Mouse (Mus musculus) embryonic facial prominence, embryonic 12.5 days (tissue): Measurements from ENCODE around the gene Mroh7. TPM values are rescaled to one million over a fixed set of nuclear protein-coding genes. Genes with fewer than 3 reads are reported as not detected.
"Not testable (repeated sequence)": the region's sequence is repeated elsewhere in the genome, so short reads cannot be mapped to it uniquely, and the experiment has no call there.

Experiments
- ATAC-seq: fragments of 200-750 bp; cut with Nextera tagmentation; 2 replicates; pipeline ENCODE4 v1.8.0; 2017; ENCODE audit not compliant: insufficient number of reproducible peaks, insufficient read depth, low FRiP score, low TSS enrichment
- H3K27ac ChIP-seq: fragments of 300-500 bp; sonication (generic); 2 replicates; pipeline ENCODE4 v1.5.1; 2016; ENCODE audit warnings: mild to moderate bottlenecking
- H3K27me3 ChIP-seq: fragments of 300-500 bp; sonication (generic); 2 replicates; pipeline ENCODE4 v1.6.1; 2016; ENCODE audit warnings: mild to moderate bottlenecking, moderate library complexity
- H3K36me3 ChIP-seq: fragments of 300-500 bp; sonication (generic); 2 replicates; pipeline ENCODE4 v1.6.1; 2016; ENCODE audit warnings: mild to moderate bottlenecking
- H3K4me1 ChIP-seq: fragments of 300-500 bp; sonication (generic); 2 replicates; pipeline ENCODE4 v1.6.1; 2016
- H3K4me2 ChIP-seq: fragments of 300-500 bp; sonication (generic); replicated peaks from 2 replicates; pipeline ENCODE4 v1.6.1; 2016; ENCODE audit warnings: mild to moderate bottlenecking, moderate library complexity
- H3K4me3 ChIP-seq: fragments of 300-500 bp; sonication (generic); 2 replicates; pipeline ENCODE4 v1.5.1; 2016; ENCODE audit warnings: mild to moderate bottlenecking
- H3K9ac ChIP-seq: fragments of 300-500 bp; sonication (generic); 2 replicates; pipeline ENCODE4 v1.6.1; 2016; ENCODE audit warnings: mild to moderate bottlenecking, moderate library complexity
- H3K9me3 ChIP-seq: fragments of 300-500 bp; sonication (generic); 2 replicates; pipeline ENCODE4 v1.6.1; 2016; ENCODE audit warnings: mild to moderate bottlenecking, moderate library complexity
- WGBS: fragments of 180-500 bp; shearing (Covaris S2); methylation state at CpG from one replicate; pipeline ENCODE4 v1.1.7; 2016; 5-methylcytosine and 5-hydroxymethylcytosine counted together
- polyA plus RNA-seq: library from polyadenylated mRNA; unstranded; fragments of >200 nt; fragmentation: Nextera tagmentation; extraction: Ambion mirVana; gene quantifications from 2 replicates; pipeline ENCODE4 v1.2.1, GENCODE M21; 2016

Mroh7 gene
- polyA plus RNA-seq, 1 experiment from 2014 or later: 0.58 TPM

- 59% methylated on average over 3 of the region's 3 CpGs for WGBS
- ATAC-seq: no peak
- Histone ChIP-seq H3K4me1 (no peaks in the 10 kb centered on the region), H3K4me3 (no peak overlapping the region), H3K27ac (no peak overlapping the region), H3K9me3 (no peaks in the 10 kb centered on the region), H3K9ac (no peak overlapping the region), H3K27me3 (no peaks in the 10 kb centered on the region), H3K36me3 (no peaks in the 10 kb centered on the region), H3K4me2 (no peak overlapping the region)
Measured at GRCm38 (mm10) chr4:106737904-106738303, 7.2 kb upstream of the Mroh7 start.

DNA sequence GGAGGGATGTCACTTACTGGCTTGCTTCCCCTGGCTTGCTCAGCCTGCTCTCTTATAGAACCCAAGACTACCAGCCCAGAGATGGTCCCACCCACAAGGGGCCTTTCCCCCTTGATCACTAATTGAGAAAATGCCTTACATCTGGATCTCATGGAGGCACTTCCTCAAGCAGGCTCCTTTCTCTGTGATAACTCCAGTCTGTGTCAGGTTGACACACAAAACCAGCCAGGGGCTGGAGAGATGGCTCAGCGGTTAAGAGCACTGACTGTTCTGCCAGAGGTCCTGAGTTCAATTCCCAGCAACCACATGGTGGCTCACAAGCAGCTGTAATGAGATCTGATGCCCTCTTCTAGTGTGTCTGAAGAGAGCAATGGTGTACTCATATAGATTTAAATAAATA lies 6.2 kb upstream of the Mroh7 start:
- not testable (repeated sequence) for H3K4me1 ChIP-seq, H3K4me2 ChIP-seq, H3K9ac ChIP-seq, H3K4me3 ChIP-seq, H3K36me3 ChIP-seq, H3K27me3 ChIP-seq, H3K27ac ChIP-seq, ATAC-seq, H3K9me3 ChIP-seq
- WGBS: 28% methylated on average over 1 of the region's 1 CpGs

DNA sequence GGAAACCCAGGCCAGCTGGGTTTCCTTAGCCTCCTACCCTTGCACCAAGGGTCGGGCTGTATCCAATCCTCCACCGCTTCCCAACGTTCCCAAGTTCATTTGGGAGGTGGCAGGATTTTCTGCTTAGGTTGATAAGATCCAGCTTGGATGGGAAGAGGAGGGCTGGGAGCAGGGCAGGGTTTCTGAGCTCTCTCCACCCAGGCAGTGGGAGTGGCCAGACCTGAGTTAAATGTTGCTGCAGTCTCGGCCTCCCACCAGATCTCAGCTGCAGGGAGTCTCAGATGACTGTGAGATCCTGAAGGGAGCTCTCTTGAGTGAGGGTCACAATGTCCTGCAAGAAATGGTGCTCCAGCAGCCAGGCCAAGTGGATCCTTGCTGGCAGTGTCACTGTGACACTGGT lies 2.9 kb upstream of the Mroh7 start, which contains the start of gene Fam151a:
TSS of gene Fam151a (plus strand) at position 254 of the 400 bp plus-strand sequence.
- no peak within 1 kb of the TSS for H3K27ac ChIP-seq
- no peak within 1 kb of the TSS; the same call in 1 of the 2 replicates for H3K9ac ChIP-seq
- 41% methylated on average over 4 of the region's 4 CpGs for WGBS

GRCm38 (mm10) chr4:106720631-106721030 lies 10.1 kb downstream of the Mroh7 start:
- Histone ChIP-seq H3K27me3 (no peaks in the 10 kb centered on the region), H3K27ac (no peak overlapping the region), H3K9ac (no peak overlapping the region), H3K36me3 (no peaks in the 10 kb centered on the region), H3K4me1 (no peaks in the 10 kb centered on the region), H3K4me3 (no peak overlapping the region), H3K9me3 (no peaks in the 10 kb centered on the region), H3K4me2 (no peak overlapping the region)
- ATAC-seq: no peak
- WGBS: 90% methylated on average over 4 of the region's 4 CpGs

More for the DNA sequence above, 2.9 kb upstream of the Mroh7 start, which contains the start of gene Fam151a:
- Histone ChIP-seq H3K36me3 (no peaks in the 10 kb centered on the region), H3K4me2 (no peak within 1 kb of the TSS), H3K9me3 (no peaks in the 10 kb centered on the region), H3K27me3 (no peaks in the 10 kb centered on the region), H3K4me1 (no peaks in the 10 kb centered on the region), H3K4me3 (no peak within 1 kb of the TSS)
- ATAC-seq: no peak

DNA sequence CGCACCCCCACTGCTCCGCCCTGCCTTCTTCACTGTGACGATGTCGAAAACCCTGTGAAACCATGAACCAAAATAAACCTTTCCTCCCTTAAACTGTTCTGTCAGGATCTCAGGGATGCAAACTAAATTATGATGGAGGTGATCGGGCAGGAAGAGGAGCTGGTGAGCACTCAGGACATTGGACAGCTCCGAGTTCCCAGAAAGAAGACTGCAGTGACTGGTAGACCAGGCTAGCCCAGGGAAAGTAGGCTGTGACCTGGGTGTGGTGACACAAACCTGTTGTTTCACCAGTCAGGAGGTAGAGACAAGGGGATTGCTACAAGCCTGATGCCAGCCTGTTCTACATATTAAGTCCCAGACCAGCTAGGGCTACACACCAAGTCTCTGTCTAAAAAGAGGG lies 17.1 kb downstream of the Mroh7 start:
- Histone ChIP-seq H3K27ac (no peak overlapping the region), H3K4me3 (no peak overlapping the region), H3K4me1 (no peaks in the 10 kb centered on the region), H3K9me3 (no peaks in the 10 kb centered on the region), H3K27me3 (no peaks in the 10 kb centered on the region), H3K36me3 (no peaks in the 10 kb centered on the region), H3K9ac (no peak overlapping the region), H3K4me2 (no peak overlapping the region)
- WGBS: 92% methylated on average over 6 of the region's 6 CpGs
- no peak for ATAC-seq

DNA sequence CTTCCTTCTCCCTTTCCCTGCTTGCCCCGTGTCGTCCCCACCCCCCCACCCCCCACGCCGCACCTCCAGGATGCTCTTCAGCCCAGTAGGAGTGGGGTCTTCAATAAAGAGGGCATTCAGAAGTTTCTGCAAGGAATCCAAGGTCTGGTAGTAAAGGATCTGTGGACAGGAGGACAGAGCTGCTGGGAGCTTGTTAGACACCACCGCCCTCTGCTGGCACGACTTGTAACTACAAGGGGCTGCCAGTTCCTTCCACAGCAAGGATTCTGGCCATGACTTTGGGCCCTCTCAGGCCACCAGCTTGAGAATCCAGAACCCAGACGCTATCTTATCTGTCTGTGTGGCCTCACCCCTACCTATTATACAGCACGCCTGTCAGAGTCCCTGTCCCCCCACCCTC lies 22.3 kb downstream of the Mroh7 start:
- no peak for ATAC-seq
- WGBS: 3% methylated on average over 8 of the region's 8 CpGs
- H3K27ac ChIP-seq: no peak overlapping the region

GRCm38 (mm10) chr4:106707957-106708356 lies 22.8 kb downstream of the Mroh7 start:
- Histone ChIP-seq H3K4me1 (0 out of 2 replicates have a peak, but pooled peaks cover 2% of the 10 kb centered on the region), H3K36me3 (no peaks in the 10 kb centered on the region), H3K4me2 (peak overlapping the region; percentile 32; the same call in 1 of the 2 replicates), H3K27ac (no peak overlapping the region), H3K9ac (no peak overlapping the region; the same call in 1 of the 2 replicates), H3K27me3 (no peaks in the 10 kb centered on the region), H3K9me3 (no peaks in the 10 kb centered on the region), H3K4me3 (no peak overlapping the region)
- 37% methylated on average over 5 of the region's 5 CpGs for WGBS
- ATAC-seq: no peak

More for the DNA sequence above, 22.3 kb downstream of the Mroh7 start:
- H3K9ac ChIP-seq: no peak overlapping the region; the same call in 1 of the 2 replicates
- H3K27me3 ChIP-seq: no peaks in the 10 kb centered on the region
- H3K4me3 ChIP-seq: no peak overlapping the region
- 0 out of 2 replicates have a peak, but pooled peaks cover 2% of the 10 kb centered on the region for H3K4me1 ChIP-seq
- no peaks in the 10 kb centered on the region for H3K36me3 ChIP-seq
- no peaks in the 10 kb centered on the region for H3K9me3 ChIP-seq
- peak overlapping the region; percentile 32; the same call in 1 of the 2 replicates for H3K4me2 ChIP-seq

- Histone ChIP-seq H3K9me3 (no peaks in the 10 kb centered on the region), H3K27ac (no peak overlapping the region), H3K4me2 (no peak overlapping the region), H3K9ac (no peak overlapping the region), H3K4me3 (no peak overlapping the region), H3K4me1 (peaks cover 13% of the 10 kb centered on the region), H3K27me3 (no peaks in the 10 kb centered on the region), H3K36me3 (no peaks in the 10 kb centered on the region)
- WGBS: 63% methylated on average over 8 of the region's 8 CpGs
- ATAC-seq: no peak
Measured at GRCm38 (mm10) chr4:106705096-106705665, 25.5 kb downstream of the Mroh7 start.

DNA sequence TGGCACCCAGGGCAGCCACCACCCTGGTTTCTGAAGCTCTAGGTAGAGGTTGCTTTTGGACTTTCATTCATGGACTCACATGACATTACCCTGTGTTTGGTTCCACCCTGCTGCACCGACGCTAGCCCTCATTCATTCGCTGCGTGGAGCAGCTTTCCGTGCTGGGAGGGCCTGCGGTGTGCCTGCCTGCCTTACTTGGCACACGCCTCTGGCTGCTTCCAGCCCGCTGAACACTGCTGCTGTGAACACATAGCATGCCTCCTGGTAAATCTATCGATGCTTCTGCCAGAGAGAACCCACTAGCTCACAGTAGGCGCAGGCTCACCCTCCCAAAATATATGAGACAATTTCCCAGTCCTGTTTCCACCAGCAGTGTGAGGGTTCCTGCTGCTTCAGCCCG lies 26.3 kb downstream of the Mroh7 start:
- Histone ChIP-seq H3K36me3 (no peaks in the 10 kb centered on the region), H3K9me3 (no peaks in the 10 kb centered on the region), H3K27me3 (no peaks in the 10 kb centered on the region), H3K4me3 (no peak overlapping the region), H3K4me1 (peaks cover 18% of the 10 kb centered on the region), H3K27ac (no peak overlapping the region), H3K9ac (no peak overlapping the region), H3K4me2 (no peak overlapping the region)
- WGBS: 70% methylated on average over 11 of the region's 11 CpGs
- ATAC-seq: no peak

GRCm38 (mm10) chr4:106703956-106704355 lies 26.8 kb downstream of the Mroh7 start:
- no peak overlapping the region for H3K9ac ChIP-seq
- no peaks in the 10 kb centered on the region for H3K27me3 ChIP-seq
- no peak overlapping the region for H3K27ac ChIP-seq
- 81% methylated on average over 10 of the region's 10 CpGs for WGBS
- no peaks in the 10 kb centered on the region for H3K9me3 ChIP-seq
- peaks cover 18% of the 10 kb centered on the region for H3K4me1 ChIP-seq
- H3K36me3 ChIP-seq: no peaks in the 10 kb centered on the region
- no peak overlapping the region for H3K4me2 ChIP-seq
- no peak for ATAC-seq
- no peak overlapping the region for H3K4me3 ChIP-seq

- H3K4me3 ChIP-seq: no peak overlapping the region
- no peak for ATAC-seq
- H3K9me3 ChIP-seq: no peaks in the 10 kb centered on the region
- H3K4me2 ChIP-seq: no peak overlapping the region
- H3K4me1 ChIP-seq: peaks cover 18% of the 10 kb centered on the region
- no peak overlapping the region for H3K9ac ChIP-seq
- H3K36me3 ChIP-seq: no peaks in the 10 kb centered on the region
- H3K27me3 ChIP-seq: no peaks in the 10 kb centered on the region
- WGBS: 36% methylated on average over 4 of the region's 4 CpGs
- H3K27ac ChIP-seq: peak overlapping the region; percentile 12; the same call in 1 of the 2 replicates
Measured at GRCm38 (mm10) chr4:106700798-106701197, 29.9 kb downstream of the Mroh7 start.

GRCm38 (mm10) chr4:106699989-106700388 lies 30.7 kb downstream of the Mroh7 start:
- no peaks in the 10 kb centered on the region for H3K27me3 ChIP-seq
- 0 out of 2 replicates have a peak overlapping the region, but pooled peaks have one; percentile 2 for H3K4me2 ChIP-seq
- H3K9ac ChIP-seq: no peak overlapping the region
- peaks cover 18% of the 10 kb centered on the region for H3K4me1 ChIP-seq
- no peaks in the 10 kb centered on the region for H3K36me3 ChIP-seq
- no peaks in the 10 kb centered on the region for H3K9me3 ChIP-seq
- H3K27ac ChIP-seq: 0 out of 2 replicates have a peak overlapping the region, but pooled peaks have one; percentile 12
- 14% methylated on average over 9 of the region's 9 CpGs for WGBS
- no peak overlapping the region for H3K4me3 ChIP-seq
- ATAC-seq: peak; percentile 58; the same call in 1 of the 2 replicates
